Mouse (Mus musculus): Measurements from ENCODE around the gene Slc26a3.

DNA sequence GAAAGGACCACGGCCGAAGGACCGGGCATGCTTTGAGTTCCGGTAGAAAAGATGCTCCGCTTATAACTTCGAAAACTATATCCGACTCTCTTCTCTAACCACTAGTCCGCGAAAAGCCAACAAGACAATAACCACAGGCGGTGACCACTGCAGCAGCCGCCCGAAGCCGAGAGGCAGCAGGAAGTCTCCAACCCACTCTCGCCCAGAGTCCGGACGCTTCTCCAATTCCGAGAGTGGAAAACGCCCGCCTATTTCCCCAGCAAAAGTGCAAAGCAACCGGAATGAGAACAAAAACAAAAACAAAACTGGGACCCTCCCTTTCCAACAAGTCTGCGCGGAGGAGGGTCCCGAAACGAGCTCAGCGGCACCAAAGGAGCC is 108.3 kb downstream of the Slc26a3 start:
- TF ChIP-seq CTCF (IDR thresholded peaks at IDR 0.05; ENCODE audit: extremely low read depth, insufficient read depth, insufficient read length, insufficient replicate concordance) (no peak), POLR2A (IDR thresholded peaks at IDR 0.05; ENCODE audit: low read depth, low read length) (no peak)
